25 mouse cellular contexts compared by ENCODE assay signal in genomic region chr8:26465346-26465745, GRCm38 (mm10).
"Had no signal": no experiment of that assay in that cellular context is flagged by ENCODE, and none has a peak within 500 bp of the region (broad histone marks: within the 10 kb centered on the region; RNA-seq: fewer than 3 reads in every experiment).

No protein-coding gene starts in this region.

- H3K4me3 ChIP-seq: embryonic facial prominence, embryonic 10.5 days; embryonic facial prominence, embryonic 12.5 days; embryonic facial prominence, embryonic 13.5 days; embryonic facial prominence, embryonic 15.5 days; erythroblast, embryonic 14.5 days; forebrain, embryonic 10.5 days; forebrain, embryonic 12.5 days; forebrain, embryonic 13.5 days; forebrain, embryonic 15.5 days; gastrocnemius, adult 2 months; heart, adult 2 months had no signal

- H3K9me3 ChIP-seq: embryonic facial prominence, embryonic 10.5 days; embryonic facial prominence, embryonic 12.5 days; embryonic facial prominence, embryonic 13.5 days; embryonic facial prominence, embryonic 15.5 days; forebrain, embryonic 10.5 days; forebrain, embryonic 12.5 days; forebrain, embryonic 13.5 days; forebrain, embryonic 15.5 days had no signal

- H3K4me1 ChIP-seq: embryonic facial prominence, embryonic 12.5 days; embryonic facial prominence, embryonic 13.5 days; embryonic facial prominence, embryonic 15.5 days; forebrain, embryonic 15.5 days had no signal

- DNase-seq: cerebellum, adult 2 months; cerebellum, adult 8-10 months; cerebellum, adult 9-10 months; cerebellum, adult 9-11 months; cerebellum, postnatal 10 days; cerebellum, postnatal 14 days; cerebellum, postnatal 25 days; cerebellum, postnatal 36 days; embryo, embryonic 11 days; forebrain, postnatal 0 days; gastrocnemius, adult 2 months; gastrocnemius, postnatal 10 days; gastrocnemius, postnatal 14 days; gastrocnemius, postnatal 25 days; gastrocnemius, postnatal 36 days; heart, adult 2 months had no signal

- H3K27me3 ChIP-seq: embryonic facial prominence, embryonic 12.5 days; embryonic facial prominence, embryonic 13.5 days; embryonic facial prominence, embryonic 15.5 days had no signal

- H3K36me3 ChIP-seq: embryonic facial prominence, embryonic 10.5 days; embryonic facial prominence, embryonic 12.5 days; embryonic facial prominence, embryonic 13.5 days; embryonic facial prominence, embryonic 15.5 days; forebrain, embryonic 10.5 days; forebrain, embryonic 12.5 days; forebrain, embryonic 15.5 days had no signal

- H3K27ac ChIP-seq: embryonic facial prominence, embryonic 10.5 days; embryonic facial prominence, embryonic 12.5 days; embryonic facial prominence, embryonic 13.5 days; embryonic facial prominence, embryonic 15.5 days; forebrain, embryonic 10.5 days; forebrain, embryonic 12.5 days; forebrain, embryonic 13.5 days; forebrain, embryonic 15.5 days; gastrocnemius, adult 2 months; heart, adult 2 months had no signal
